Mouse (Mus musculus) testis, adult 2 months (tissue): ENCODE results near the gene Mgl2. TPM values are rescaled to one million over a fixed set of nuclear protein-coding genes. Genes with fewer than 3 reads are reported as not detected.

Experiments used
- H3K27ac ChIP-seq: fragments of 200-500 bp; 2 replicates; pipeline ENCODE4 v1.5.1; 2012; ENCODE audit warnings: low read depth, low read length; ENCODE audit not compliant: control insufficient read depth, insufficient read depth
- H3K27me3 ChIP-seq: fragments of 200-500 bp; 2 replicates; pipeline ENCODE4 v1.6.1; 2012; ENCODE audit warnings: mild to moderate bottlenecking, low read length, moderate library complexity; ENCODE audit not compliant: control insufficient read depth, insufficient read depth
- H3K36me3 ChIP-seq: fragments of 200-500 bp; 2 replicates; pipeline ENCODE4 v1.6.1; 2012; ENCODE audit warnings: mild to moderate bottlenecking, low read length; ENCODE audit not compliant: control insufficient read depth, insufficient read depth
- H3K4me1 ChIP-seq: fragments of 200-500 bp; 2 replicates; pipeline ENCODE4 v1.6.1; 2012; ENCODE audit warnings: low read length; ENCODE audit not compliant: control insufficient read depth, insufficient read depth
- H3K4me3 ChIP-seq: fragments of 200-500 bp; 2 replicates; pipeline ENCODE4 v1.5.1; 2012; ENCODE audit warnings: low read depth, mild to moderate bottlenecking, low read length, moderate library complexity, mixed read lengths; ENCODE audit not compliant: control insufficient read depth
- CTCF ChIP-seq: fragments of 200-500 bp; IDR thresholded peaks from 2 replicates; pipeline ENCODE4 v1.5.1; 2012; ENCODE audit warnings: low read depth, mild to moderate bottlenecking, inconsistent platforms, low read length, moderate library complexity; ENCODE audit not compliant: control insufficient read depth, insufficient read depth, insufficient replicate concordance
- POLR2A ChIP-seq: fragments of 200-500 bp; IDR thresholded peaks from 2 replicates; pipeline ENCODE4 v1.6.1; 2012; ENCODE audit warnings: low read depth, mild to moderate bottlenecking, inconsistent platforms, low read length, moderate library complexity; ENCODE audit not compliant: control insufficient read depth
- polyA plus RNA-seq: library from polyadenylated mRNA; depleted of rRNA; stranded (reverse); fragments of >200 nt; gene quantifications from 2 replicates; pipeline ENCODE4 v1.2.3, GENCODE M21; 2012; rRNA removed

Mgl2 gene
- polyA plus RNA-seq, 1 experiment, result 1.4 TPM

- Histone ChIP-seq H3K27ac (no peak overlapping the region), H3K4me1 (no peaks in the 10 kb centered on the region), H3K4me3 (no peak overlapping the region), H3K36me3 (no peaks in the 10 kb centered on the region), H3K27me3 (no peaks in the 10 kb centered on the region)
- TF ChIP-seq POLR2A (no peak), CTCF (no peak)
Observed at GRCm38 (mm10) chr11:70180496-70180895, 50.4 kb downstream of the Mgl2 start.

- Histone ChIP-seq H3K27ac (no peak overlapping the region), H3K4me3 (no peak overlapping the region), H3K36me3 (no peaks in the 10 kb centered on the region), H3K27me3 (no peaks in the 10 kb centered on the region), H3K4me1 (peaks cover 3% of the 10 kb centered on the region)
- no peak for TF ChIP-seq CTCF
- TF ChIP-seq POLR2A, result no peak
Observed at GRCm38 (mm10) chr11:70185120-70185519, 55.0 kb downstream of the Mgl2 start.

Other genes starting within 250 kb of the Mgl2 start
- 0.47 and 0.69 TPM in 2 replicates for gene Kctd11, start 248.9 kb upstream of the Mgl2 start, polyA plus RNA-seq
- gene Acap1, start 234.8 kb upstream of the Mgl2 start, polyA plus RNA-seq, result 4.0 and 4.9 TPM in 2 replicates
- gene 2810408A11Rik, start 229.3 kb upstream of the Mgl2 start, polyA plus RNA-seq, result 124 and 125 TPM in 2 replicates
- gene Neurl4, start 229.3 kb upstream of the Mgl2 start, polyA plus RNA-seq, result 57.7 and 61.1 TPM in 2 replicates
- gene Gps2, start 216.4 kb upstream of the Mgl2 start, polyA plus RNA-seq, result 290 and 295 TPM in 2 replicates
- 621 and 702 TPM in 2 replicates for gene Eif5a, start 208.4 kb upstream of the Mgl2 start, polyA plus RNA-seq
- gene Ybx2, start 194.5 kb upstream of the Mgl2 start, polyA plus RNA-seq, result 3,709 and 3,883 TPM in 2 replicates
- gene Slc2a4, start 182.1 kb upstream of the Mgl2 start, polyA plus RNA-seq, result 1.9 and 3.6 TPM in 2 replicates
- 3.0 and 4.9 TPM in 2 replicates for gene Cldn7, start 165.6 kb upstream of the Mgl2 start, polyA plus RNA-seq
- 120 and 137 TPM in 2 replicates for gene Ctdnep1, start 149.2 kb upstream of the Mgl2 start, polyA plus RNA-seq
- gene Elp5, start 147.8 kb upstream of the Mgl2 start, polyA plus RNA-seq, result 225 and 226 TPM in 2 replicates
- 659 and 826 TPM in 2 replicates for gene Gabarap, start 139.2 kb upstream of the Mgl2 start, polyA plus RNA-seq
- gene Phf23, start 134.6 kb upstream of the Mgl2 start, polyA plus RNA-seq, result 19.0 and 21.2 TPM in 2 replicates
- gene Dvl2, start 129.7 kb upstream of the Mgl2 start, polyA plus RNA-seq, result 15.2 and 16.4 TPM in 2 replicates
- gene Acadvl, start 114.9 kb upstream of the Mgl2 start, polyA plus RNA-seq, result 20.6 and 20.9 TPM in 2 replicates
- 5.6 and 6.5 TPM in 2 replicates for gene Dlg4, start 113.4 kb upstream of the Mgl2 start, polyA plus RNA-seq
- 1.00 and 1.4 TPM in 2 replicates for gene Asgr1, start 76.2 kb upstream of the Mgl2 start, polyA plus RNA-seq
- 0.18 and 0.58 TPM in 2 replicates for gene Asgr2, start 37.7 kb upstream of the Mgl2 start, polyA plus RNA-seq
- 1.7 and 2.0 TPM in 2 replicates for gene Clec10a, start 25.9 kb downstream of the Mgl2 start, polyA plus RNA-seq
- gene Slc16a11, start 82.4 kb downstream of the Mgl2 start, polyA plus RNA-seq, result 2.3 and 3.0 TPM in 2 replicates
- gene Slc16a13, start 90.7 kb downstream of the Mgl2 start, polyA plus RNA-seq, result 2.2 and 3.3 TPM in 2 replicates
- gene Bcl6b, start 99.5 kb downstream of the Mgl2 start, polyA plus RNA-seq, result 1.9 and 2.3 TPM in 2 replicates
- gene 0610010K14Rik, start 107.6 kb downstream of the Mgl2 start, polyA plus RNA-seq, result 26.6 and 27.7 TPM in 2 replicates
- gene Gm21988, start 109.5 kb downstream of the Mgl2 start, polyA plus RNA-seq, result 3.4 and 3.7 TPM in 2 replicates
- gene Rnasek, start 109.5 kb downstream of the Mgl2 start, polyA plus RNA-seq, result 112 and 119 TPM in 2 replicates
- 4.2 and 4.8 TPM in 2 replicates for gene Alox12, start 125.0 kb downstream of the Mgl2 start, polyA plus RNA-seq
- 0.12 TPM in 1 of 2 replicates, not detected in the other for gene Alox12e, start 192.3 kb downstream of the Mgl2 start, polyA plus RNA-seq
- gene Alox15, start 221.7 kb downstream of the Mgl2 start, polyA plus RNA-seq, result 0.52 and 1.3 TPM in 2 replicates